Mouse (Mus musculus) small intestine, adult 2 months (tissue): Measurements from ENCODE around the gene Bicd2. TPM values are rescaled to one million over a fixed set of nuclear protein-coding genes. Genes with fewer than 3 reads are reported as not detected.
A peak's percentile ranks its signal among the peaks of the same experiment; 100 is the strongest.

Experiments
- H3K27ac ChIP-seq: fragments of 200-500 bp; 2 replicates; pipeline ENCODE4 v1.5.1; 2012; ENCODE audit warnings: low read depth, low read length, control low read depth, inconsistent platforms; ENCODE audit not compliant: insufficient read depth
- H3K27me3 ChIP-seq: fragments of 200-500 bp; 2 replicates; pipeline ENCODE4 v1.6.1; 2012; ENCODE audit warnings: mild to moderate bottlenecking, moderate library complexity, low read length, inconsistent platforms; ENCODE audit not compliant: control insufficient read depth, insufficient read depth
- H3K36me3 ChIP-seq: fragments of 200-500 bp; 2 replicates; pipeline ENCODE4 v1.6.1; 2012; ENCODE audit warnings: mild to moderate bottlenecking, low read length, control low read depth, inconsistent platforms; ENCODE audit not compliant: control insufficient read depth, insufficient read depth
- H3K4me1 ChIP-seq: fragments of 200-500 bp; 2 replicates; pipeline ENCODE4 v1.6.1; 2012; ENCODE audit warnings: low read length, inconsistent platforms, mixed read lengths; ENCODE audit not compliant: control insufficient read depth, insufficient read depth, insufficient read length
- H3K4me3 ChIP-seq: fragments of 200-500 bp; 2 replicates; pipeline ENCODE4 v1.5.1; 2012; ENCODE audit warnings: low read depth, mild to moderate bottlenecking, control low read depth, inconsistent platforms, low read length, moderate library complexity
- CTCF ChIP-seq: fragments of 200-500 bp; IDR thresholded peaks from 2 replicates; pipeline ENCODE4 v1.5.1; 2012; ENCODE audit warnings: low read depth, mild to moderate bottlenecking, control low read depth, inconsistent platforms, low read length, moderate library complexity, mixed read lengths; ENCODE audit not compliant: insufficient replicate concordance, insufficient read length; ENCODE audit errors: extremely low read depth
- POLR2A ChIP-seq: fragments of 200-500 bp; IDR thresholded peaks from 2 replicates; pipeline ENCODE4 v1.6.1; 2012; ENCODE audit warnings: low read depth, mild to moderate bottlenecking, control low read depth, inconsistent platforms, low read length, moderate library complexity
- WGBS: fragments of 180-500 bp; shearing (Covaris S2); methylation state at CpG from one replicate; pipeline ENCODE4 v1.1.7; 2018; 5-methylcytosine and 5-hydroxymethylcytosine counted together
- polyA plus RNA-seq: library from polyadenylated mRNA; depleted of rRNA; stranded (reverse); fragments of >200 nt; gene quantifications from 2 replicates; pipeline ENCODE4 v1.2.3, GENCODE M21; 2012

Gene Bicd2
- polyA plus RNA-seq, 1 experiment: 7.9 TPM

DNA sequence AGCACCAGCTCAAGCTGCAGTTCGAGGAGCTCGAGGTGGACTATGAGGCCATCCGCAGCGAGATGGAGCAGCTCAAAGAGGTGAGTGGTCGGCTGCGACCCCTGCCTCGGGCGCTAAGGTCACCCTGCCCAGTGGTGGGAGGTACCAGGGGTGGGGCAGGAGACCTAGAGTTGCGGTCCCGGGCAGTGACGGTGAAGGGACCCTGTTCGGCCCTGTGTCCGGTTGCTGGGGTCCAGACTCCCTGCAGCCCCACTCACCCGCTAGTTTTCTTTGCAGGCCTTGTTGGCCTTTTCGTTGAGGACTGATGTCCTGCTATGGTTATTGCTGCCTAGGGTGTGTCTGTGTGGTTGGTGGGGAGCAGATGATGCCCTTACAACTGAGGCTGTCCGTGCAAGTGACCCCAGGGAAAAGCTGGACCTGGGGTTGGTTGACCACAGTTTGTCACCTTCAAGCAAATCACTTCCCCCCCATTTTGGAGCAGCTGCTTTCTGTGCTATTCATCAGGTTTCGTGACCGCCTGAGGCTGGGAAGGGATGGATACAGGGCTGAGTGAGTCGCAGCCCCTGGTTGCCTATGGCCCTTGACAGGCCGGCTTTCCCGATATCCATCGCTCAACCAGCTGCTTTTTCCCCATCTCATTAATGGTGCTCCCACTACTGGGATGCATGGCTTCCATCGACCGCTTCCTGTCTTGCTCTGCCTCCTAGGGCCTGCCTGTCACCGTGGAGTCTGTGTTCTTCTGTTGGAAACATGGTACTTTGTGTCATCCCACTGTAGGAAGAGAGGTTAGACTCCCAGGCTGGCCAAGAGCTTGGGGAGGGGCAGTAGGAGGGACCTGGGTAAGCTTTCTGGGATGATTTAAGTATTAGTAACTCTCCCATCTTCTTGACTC, 692 bp downstream of the Bicd2 start:
- Histone ChIP-seq H3K36me3 (no peaks in the 10 kb centered on the region), H3K27ac (no peak overlapping the region), H3K4me1 (peaks cover 23% of the 10 kb centered on the region), H3K27me3 (no peaks in the 10 kb centered on the region), H3K4me3 (peak overlapping the region; percentile 82)
- TF ChIP-seq POLR2A: no peak
- no peak for TF ChIP-seq CTCF
- WGBS: 9% methylated on average over 25 of the region's 25 CpGs

DNA sequence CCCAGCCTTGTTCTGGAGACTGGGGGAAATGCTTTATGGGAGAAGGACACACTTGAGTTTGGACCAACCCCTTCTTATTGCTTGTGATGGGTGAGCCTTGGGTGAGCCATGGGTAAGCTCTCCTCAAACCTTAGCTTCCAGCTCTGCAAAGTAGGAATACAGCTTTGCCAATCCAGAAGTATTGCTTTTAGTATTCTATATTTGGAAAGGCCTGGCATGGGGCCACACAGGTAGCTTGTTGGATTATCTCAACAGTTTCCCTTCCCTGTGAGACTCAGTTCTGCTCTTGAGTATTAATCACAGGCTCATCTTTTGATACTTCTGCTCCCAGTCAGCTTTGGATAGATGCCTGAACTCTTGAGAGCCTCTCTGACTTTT, 1.3 kb downstream of the Bicd2 start:
- Histone ChIP-seq H3K4me1 (peaks cover 23% of the 10 kb centered on the region), H3K27ac (no peak overlapping the region), H3K4me3 (no peak overlapping the region), H3K27me3 (no peaks in the 10 kb centered on the region), H3K36me3 (no peaks in the 10 kb centered on the region)
- TF ChIP-seq POLR2A: no peak
- no peak for TF ChIP-seq CTCF

DNA sequence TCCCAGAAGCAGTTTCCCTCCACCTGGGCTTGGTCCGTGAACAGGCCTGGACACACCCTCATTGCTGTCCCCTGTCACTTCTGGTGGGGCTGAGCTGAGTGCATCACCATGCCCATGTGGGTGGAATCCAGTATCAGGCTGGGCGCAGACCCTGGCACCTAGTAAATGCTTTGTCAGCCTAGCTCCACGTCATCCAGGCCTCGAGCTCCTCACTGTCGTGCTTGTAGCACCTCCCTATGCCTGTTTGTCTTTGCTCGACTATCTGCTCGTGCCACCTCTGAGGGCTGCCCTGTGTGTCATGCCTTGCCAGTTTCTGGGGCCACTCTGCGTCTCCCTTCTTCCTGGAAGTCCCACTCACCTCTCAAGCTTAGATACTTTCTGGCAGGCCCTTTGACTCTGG, 3.2 kb downstream of the Bicd2 start:
- TF ChIP-seq CTCF (no peak), POLR2A (no peak)
- Histone ChIP-seq H3K4me1 (peaks cover 23% of the 10 kb centered on the region), H3K4me3 (no peak overlapping the region), H3K36me3 (no peaks in the 10 kb centered on the region), H3K27ac (no peak overlapping the region), H3K27me3 (no peaks in the 10 kb centered on the region)
- 64% methylated on average over 8 of the region's 8 CpGs for WGBS

DNA sequence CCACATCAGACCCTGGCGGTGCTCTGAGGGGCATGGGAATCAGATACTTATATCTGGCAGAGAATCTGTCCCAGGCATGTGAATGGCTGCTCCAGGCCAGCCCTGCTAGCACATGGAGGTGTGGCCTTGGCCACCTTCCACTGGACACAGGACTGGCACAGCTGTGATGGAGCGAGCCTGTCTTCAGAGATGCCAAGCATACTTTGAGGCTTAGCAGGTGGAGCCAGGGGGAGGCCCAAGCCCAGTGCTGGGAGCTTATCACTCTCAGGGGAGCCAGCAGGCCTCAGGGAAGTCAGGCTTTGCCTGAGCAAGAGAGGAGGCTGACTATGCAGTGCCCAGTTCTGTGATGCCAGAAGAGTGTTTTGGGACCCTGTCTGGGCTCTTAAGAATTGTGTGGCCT, 4.1 kb downstream of the Bicd2 start:
- H3K27ac ChIP-seq: no peak overlapping the region
- TF ChIP-seq CTCF (no peak), POLR2A (no peak)
- no peaks in the 10 kb centered on the region for H3K27me3 ChIP-seq
- WGBS: 61% methylated on average over 2 of the region's 2 CpGs
- no peaks in the 10 kb centered on the region for H3K36me3 ChIP-seq
- H3K4me3 ChIP-seq: no peak overlapping the region
- peaks cover 23% of the 10 kb centered on the region for H3K4me1 ChIP-seq

DNA sequence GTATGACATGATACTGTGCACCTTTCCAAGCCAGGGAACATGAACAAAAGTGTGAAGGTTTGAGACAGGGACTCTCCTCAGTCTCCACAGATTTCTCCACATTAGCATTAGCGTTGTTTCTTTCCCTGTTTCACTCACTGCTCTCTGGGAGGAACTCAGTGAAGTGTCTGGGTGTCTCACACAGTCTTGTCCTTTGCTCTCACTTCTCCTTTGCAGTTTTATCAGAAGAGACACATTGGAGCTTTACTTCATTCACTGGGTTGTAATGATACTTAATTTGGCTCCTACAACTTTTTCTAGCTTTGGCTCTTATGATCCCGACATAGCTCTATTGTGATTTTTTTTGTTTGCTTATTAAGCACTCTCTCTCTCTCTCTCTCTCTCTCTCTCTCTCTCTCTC, 7.1 kb downstream of the Bicd2 start:
- Histone ChIP-seq H3K36me3 (no peaks in the 10 kb centered on the region), H3K4me3 (no peak overlapping the region), H3K27ac (no peak overlapping the region), H3K27me3 (no peaks in the 10 kb centered on the region), H3K4me1 (peaks cover 16% of the 10 kb centered on the region)
- 56% methylated on average over 2 of the region's 2 CpGs for WGBS
- TF ChIP-seq CTCF: no peak
- no peak for TF ChIP-seq POLR2A

GRCm38 (mm10) chr13:49349335-49349734, 8.0 kb downstream of the Bicd2 start:
- Histone ChIP-seq H3K27me3 (no peaks in the 10 kb centered on the region), H3K36me3 (no peaks in the 10 kb centered on the region), H3K27ac (no peak overlapping the region), H3K4me3 (no peak overlapping the region), H3K4me1 (peaks cover 15% of the 10 kb centered on the region)
- WGBS: 81% methylated on average over 4 of the region's 4 CpGs
- TF ChIP-seq POLR2A (no peak), CTCF (no peak)

DNA sequence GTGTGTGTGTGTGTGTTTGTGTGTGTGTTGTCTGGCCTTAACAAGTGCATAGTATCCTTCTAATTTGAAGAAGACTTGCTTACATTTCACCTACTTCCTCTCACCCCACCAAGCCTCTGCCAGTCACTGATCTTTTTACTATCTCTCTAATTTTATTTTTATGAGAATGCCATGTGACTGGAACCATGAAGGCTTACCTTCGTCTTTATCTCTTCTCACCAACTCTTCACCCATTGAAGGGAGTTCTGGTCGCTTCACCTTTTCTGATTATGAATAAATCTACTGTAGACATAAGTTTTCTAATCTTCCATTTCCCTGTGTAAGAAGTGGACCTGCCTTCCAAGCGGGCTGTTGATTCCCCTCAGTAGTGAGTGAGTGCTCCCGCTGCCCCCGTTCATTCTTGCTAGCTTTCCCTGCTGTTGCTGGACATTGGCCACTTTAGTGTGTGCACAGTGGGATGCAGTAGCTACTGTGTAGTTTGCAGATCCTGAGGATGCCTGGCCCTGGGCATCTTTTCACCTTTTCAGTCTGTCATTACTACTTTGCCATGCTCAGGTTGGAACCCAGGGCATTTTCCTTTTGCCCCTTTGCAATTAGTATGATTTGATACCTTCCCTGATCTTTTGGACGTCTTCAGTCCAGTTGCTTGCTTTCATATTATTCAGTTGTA, 8.6 kb downstream of the Bicd2 start:
- WGBS: 80% methylated on average over 6 of the region's 6 CpGs
- TF ChIP-seq POLR2A: no peak
- TF ChIP-seq CTCF: no peak
- Histone ChIP-seq H3K4me1 (peaks cover 9% of the 10 kb centered on the region; the same call in 1 of the 2 replicates), H3K27ac (no peak overlapping the region), H3K36me3 (no peaks in the 10 kb centered on the region), H3K4me3 (no peak overlapping the region), H3K27me3 (no peaks in the 10 kb centered on the region)
